Mouse (Mus musculus) megakaryocyte, embryonic 14.5 days (primary cell): ENCODE results near the gene Dop1b.

ENCODE experiments used
- FLI1 ChIP-seq: IDR thresholded peaks from 2 replicates; pipeline ENCODE4 v1.6.1; 2012; ENCODE audit warnings: low read length, inconsistent platforms, mixed read lengths
- GATA1 ChIP-seq: IDR thresholded peaks from 3 replicates; pipeline ENCODE4 v1.6.1; 2012; ENCODE audit warnings: mixed read lengths, low read length, inconsistent platforms, borderline replicate concordance

GRCm38 (mm10) chr16:93732875-93733569 lies 21.3 kb downstream of the Dop1b start:
- no peak for TF ChIP-seq GATA1
- TF ChIP-seq FLI1: no peak
